Mouse (Mus musculus) myocyte (in vitro differentiated cells): Measurements from ENCODE around the gene Tmem30a. TPM values are rescaled to one million over a fixed set of nuclear protein-coding genes. Genes with fewer than 3 reads are reported as not detected.

ENCODE experiments used
- H3K27me3 ChIP-seq: one replicate; pipeline ENCODE4 v1.6.1; 2011; ENCODE audit not compliant: control insufficient read depth, insufficient read depth, insufficient read length
- H3K36me3 ChIP-seq: one replicate; pipeline ENCODE4 v1.6.1; 2011; ENCODE audit not compliant: control insufficient read depth, insufficient read depth
- H3K4me2 ChIP-seq: one replicate; pipeline ENCODE4 v1.6.1; 2011; ENCODE audit warnings: low read depth, control low read depth
- H3K4me3 ChIP-seq: one replicate; pipeline ENCODE4 v1.5.1; 2011; ENCODE audit warnings: mild to moderate bottlenecking, control low read depth, moderate library complexity
- H3K79me2 ChIP-seq: one replicate; pipeline ENCODE4 v1.6.1; 2011; ENCODE audit not compliant: control insufficient read depth, insufficient read depth
- H3ac ChIP-seq: one replicate; pipeline ENCODE4 v1.6.1; 2011; ENCODE audit not compliant: control insufficient read depth, insufficient read length
- CEBPB ChIP-seq: IDR thresholded peaks from 2 replicates; pipeline ENCODE4 v1.6.1; 2011; ENCODE audit warnings: mild to moderate bottlenecking, moderate library complexity; ENCODE audit not compliant: poor library complexity, insufficient read depth, severe bottlenecking
- MYOD1 ChIP-seq, 3 experiments: IDR thresholded peaks; one replicate each; pipeline ENCODE4 v1.6.1; 2011; ENCODE audit warnings: control low read depth in 2 of 3, low read depth in 2 of 3, mild to moderate bottlenecking in 2 of 3, moderate library complexity in 1 of 3; ENCODE audit not compliant: insufficient read length in 2 of 3, control insufficient read depth in 1 of 3
- MYOG ChIP-seq, 3 experiments: IDR thresholded peaks; one replicate each; pipeline ENCODE4 v1.6.1; 2011; ENCODE audit warnings: control low read depth in 2 of 3, low read depth in 2 of 3, mild to moderate bottlenecking in 2 of 3; ENCODE audit not compliant: insufficient read length in 2 of 3, control insufficient read depth in 1 of 3, insufficient read depth in 1 of 3
- REST ChIP-seq: IDR thresholded peaks from one replicate; pipeline ENCODE4 v1.6.1; 2011; ENCODE audit warnings: mild to moderate bottlenecking, control low read depth, moderate library complexity; ENCODE audit not compliant: insufficient read depth, insufficient read length
- TCF12 ChIP-seq: IDR thresholded peaks from one replicate; pipeline ENCODE4 v1.6.1; 2011; ENCODE audit warnings: mild to moderate bottlenecking, control low read depth; ENCODE audit not compliant: poor library complexity, insufficient read depth, severe bottlenecking
- TCF3 ChIP-seq: IDR thresholded peaks from one replicate; pipeline ENCODE4 v1.6.1; 2011; ENCODE audit warnings: low read depth, control low read depth; ENCODE audit not compliant: insufficient read length
- polyA plus RNA-seq: library from polyadenylated mRNA; unstranded; fragments of >200 nt; fragmentation: generic; extraction: Trizol; gene quantifications from one replicate; pipeline ENCODE4 v1.2.1, GENCODE M21; 2012; ENCODE audit warnings: missing spikeins

Tmem30a gene
- polyA plus RNA-seq, 1 experiment: 24.7 TPM

GRCm38 (mm10) chr9:79719451-79719850 is 73.9 kb downstream of the Tmem30a start:
- TF ChIP-seq MYOD1 (IDR thresholded peaks at IDR 0.05; ENCODE audit: control insufficient read depth in 1 of 3, insufficient read length in 2 of 3, low read depth in 2 of 3): no peak
- TF ChIP-seq CEBPB: no peak
- TF ChIP-seq TCF12: no peak
- TF ChIP-seq REST: no peak
- TF ChIP-seq TCF3: no peak
- TF ChIP-seq MYOG (IDR thresholded peaks at IDR 0.05; ENCODE audit: control insufficient read depth in 1 of 3, insufficient read depth in 1 of 3, insufficient read length in 2 of 3, low read depth in 2 of 3): no peak
- Histone ChIP-seq H3K27me3 (no peaks in the 10 kb centered on the region), H3K79me2 (no peaks in the 10 kb centered on the region), H3ac (no peak overlapping the region), H3K4me3 (peak overlapping the region; percentile 35), H3K36me3 (no peaks in the 10 kb centered on the region), H3K4me2 (no peak overlapping the region)

Other genes starting within 250 kb of the Tmem30a start
- gene Col12a1, start 74.7 kb downstream of the Tmem30a start, polyA plus RNA-seq: 17.7 TPM
- 495 TPM for gene Cox7a2, start 33.6 kb downstream of the Tmem30a start, polyA plus RNA-seq
- 7.0 TPM for gene Filip1, start 219.3 kb upstream of the Tmem30a start, polyA plus RNA-seq